Mouse (Mus musculus) CD4-positive, CD25-positive, alpha-beta regulatory T cell, adult 4 months (primary cell): ENCODE results near the gene Gga2. TPM values are rescaled to one million over a fixed set of nuclear protein-coding genes. Genes with fewer than 3 reads are reported as not detected.

Experiments used
- polyA plus RNA-seq, 2 experiments: library from polyadenylated mRNA; unstranded; fragments of 100-300 nt; shearing (Covaris generic); gene quantifications; one replicate each; pipeline ENCODE4 v1.2.1; 2017

The Gga2 gene
- polyA plus RNA-seq, 2 experiments from 2014 or later: 1.1 to 1.8 TPM

Other genes starting within 250 kb of the Gga2 start
- not detected for gene Scnn1b, start 156.2 kb downstream of the Gga2 start, polyA plus RNA-seq
- 10 to 100 TPM in 1 of 2 experiments, 1 to 10 TPM in 1; 7.4 to 14.7 TPM for gene Cog7, start 39.5 kb downstream of the Gga2 start, polyA plus RNA-seq
- 10 to 100 TPM; 10.2 to 10.4 TPM for gene Ubfd1, start 46.0 kb upstream of the Gga2 start, polyA plus RNA-seq
- gene Ears2, start 46.0 kb upstream of the Gga2 start, polyA plus RNA-seq: 1 to 10 TPM; 6.6 to 7.5 TPM
- 100 to 1,000 TPM; 117 to 166 TPM for gene Ndufab1, start 80.7 kb upstream of the Gga2 start, polyA plus RNA-seq
- 10 to 100 TPM in 1 of 2 experiments, 1 to 10 TPM in 1; 10.0 to 12.7 TPM for gene Palb2, start 111.8 kb upstream of the Gga2 start, polyA plus RNA-seq
- 100 to 1,000 TPM in 1 of 2 experiments, 10 to 100 TPM in 1; 97.3 to 118 TPM for gene Dctn5, start 111.8 kb upstream of the Gga2 start, polyA plus RNA-seq
- gene Plk1, start 138.2 kb upstream of the Gga2 start, polyA plus RNA-seq: 10 to 100 TPM in 1 of 2 experiments, 1 to 10 TPM in 1; 5.3 to 17.9 TPM
- gene Ern2, start 165.0 kb upstream of the Gga2 start, polyA plus RNA-seq: under 1 TPM in 1 of 2 experiments, not detected in 1; 0.11 TPM
- gene Chp2, start 198.3 kb upstream of the Gga2 start, polyA plus RNA-seq: not detected